Comparison of ENCODE assay signal across 9 mouse cellular contexts in genomic region chr5:32412186-32412950, GRCm38 (mm10). TPM values are rescaled to one million over a fixed set of nuclear protein-coding genes. Genes with fewer than 3 reads are reported as not detected.
A peak's percentile ranks its signal among the peaks of the same experiment; 100 is the strongest.
DNase-seq lines count a peak whose midpoint lies in the region; ATAC-seq and TF ChIP-seq lines count a peak whose summit lies in the region.
"Had no signal": no experiment of that assay in that cellular context is flagged by ENCODE, and none has a peak within 500 bp of the region (broad histone marks: within the 10 kb centered on the region; RNA-seq: fewer than 3 reads in every experiment).

No protein-coding gene starts in this region.

- no peak overlapping the region for H3K4me2 ChIP-seq in liver, postnatal 0 days (ENCODE audit: low read depth, low read length)
- H3K4me2 ChIP-seq in heart, embryonic 12.5 days = no peak overlapping the region
- H3K4me2 ChIP-seq in kidney, postnatal 0 days (ENCODE audit: low read length) = no peak overlapping the region
- no peak overlapping the region for H3K4me2 ChIP-seq in neural tube, embryonic 15.5 days
- H3K4me2 ChIP-seq: liver, embryonic 15.5 days had no signal

- no peak overlapping the region for H3K4me3 ChIP-seq in liver, postnatal 0 days (ENCODE audit: low read depth, low read length)
- no peak overlapping the region for H3K4me3 ChIP-seq in heart, embryonic 12.5 days
- no peak overlapping the region for H3K4me3 ChIP-seq in kidney, postnatal 0 days (replicated peaks; ENCODE audit: low read depth, low read length)
- H3K4me3 ChIP-seq in neural tube, embryonic 15.5 days (replicated peaks) = no peak overlapping the region
- H3K4me3 ChIP-seq: liver, embryonic 15.5 days had no signal

- TF ChIP-seq EP300 in liver, postnatal 0 days (IDR thresholded peaks at IDR 0.05; ENCODE audit: low read depth) = no peak

- TF ChIP-seq CTCF in liver, postnatal 0 days (IDR thresholded peaks at IDR 0.05; ENCODE audit: low read depth) = no peak
- TF ChIP-seq CTCF in kidney, postnatal 0 days (IDR thresholded peaks at IDR 0.05; ENCODE audit: low read depth) = no peak

- WGBS in liver, postnatal 0 days (ENCODE audit: insufficient replicate concordance) = 42% methylated on average over 1 of the region's 1 CpGs
- 21% methylated on average over 1 of the region's 1 CpGs for WGBS in heart, embryonic 12.5 days
- 16% methylated on average over 1 of the region's 1 CpGs for WGBS in kidney, postnatal 0 days
- WGBS in neural tube, embryonic 15.5 days = 26% methylated on average over 1 of the region's 1 CpGs

- peaks cover 34% of the 10 kb centered on the region for H3K4me1 ChIP-seq in liver, postnatal 0 days (ENCODE audit: insufficient read depth)
- peaks cover 56% of the 10 kb centered on the region for H3K4me1 ChIP-seq in heart, embryonic 12.5 days (replicated peaks)
- peaks cover 23% of the 10 kb centered on the region for H3K4me1 ChIP-seq in kidney, postnatal 0 days (replicated peaks; ENCODE audit: insufficient read depth, low read length)
- peaks cover 16% of the 10 kb centered on the region for H3K4me1 ChIP-seq in neural tube, embryonic 15.5 days

- no peak overlapping the region for H3K9ac ChIP-seq in liver, postnatal 0 days (replicated peaks)
- no peak overlapping the region for H3K9ac ChIP-seq in heart, embryonic 12.5 days
- H3K9ac ChIP-seq in kidney, postnatal 0 days (ENCODE audit: low read depth, low read length) = no peak overlapping the region
- no peak overlapping the region; the same call in 1 of the 2 replicates for H3K9ac ChIP-seq in neural tube, embryonic 15.5 days (replicated peaks)
- H3K9ac ChIP-seq: liver, embryonic 15.5 days had no signal

- ATAC-seq in liver, postnatal 0 days = peak; percentile 40; the same call in 1 of the 2 replicates
- no peak for ATAC-seq in heart, embryonic 12.5 days (ENCODE audit: insufficient number of reproducible peaks, low FRiP score)
- ATAC-seq in kidney, postnatal 0 days (replicated peaks; ENCODE audit: low FRiP score, low read depth) = peak; percentile 73
- no peak for ATAC-seq in neural tube, embryonic 15.5 days (ENCODE audit: low FRiP score)
- no peak for ATAC-seq in CD4-positive, CD25-positive, alpha-beta regulatory T cell, adult 4 months

- no peaks in the 10 kb centered on the region for H3K27me3 ChIP-seq in liver, postnatal 0 days (ENCODE audit: insufficient read depth, low read length)
- no peaks in the 10 kb centered on the region for H3K27me3 ChIP-seq in heart, embryonic 12.5 days (replicated peaks)
- no peaks in the 10 kb centered on the region for H3K27me3 ChIP-seq in kidney, postnatal 0 days (ENCODE audit: insufficient read depth, low read length)
- H3K27me3 ChIP-seq in neural tube, embryonic 15.5 days (replicated peaks) = no peaks in the 10 kb centered on the region
- H3K27me3 ChIP-seq: liver, embryonic 15.5 days had no signal

- H3K9me3 ChIP-seq in liver, postnatal 0 days (ENCODE audit: low read length) = no peaks in the 10 kb centered on the region
- no peaks in the 10 kb centered on the region for H3K9me3 ChIP-seq in heart, embryonic 12.5 days (replicated peaks)
- H3K9me3 ChIP-seq in kidney, postnatal 0 days (replicated peaks; ENCODE audit: low read length) = no peaks in the 10 kb centered on the region
- no peaks in the 10 kb centered on the region for H3K9me3 ChIP-seq in neural tube, embryonic 15.5 days (replicated peaks)
- H3K9me3 ChIP-seq: liver, embryonic 15.5 days had no signal

- H3K36me3 ChIP-seq in liver, postnatal 0 days (replicated peaks; ENCODE audit: insufficient read depth, low read length) = no peaks in the 10 kb centered on the region
- no peaks in the 10 kb centered on the region for H3K36me3 ChIP-seq in heart, embryonic 12.5 days
- no peaks in the 10 kb centered on the region for H3K36me3 ChIP-seq in kidney, postnatal 0 days (ENCODE audit: insufficient read depth, low read length)
- H3K36me3 ChIP-seq in neural tube, embryonic 15.5 days = no peaks in the 10 kb centered on the region
- H3K36me3 ChIP-seq: liver, embryonic 15.5 days had no signal

- DNase-seq in liver, postnatal 0 days = no peak
- no peak for DNase-seq in liver
- peak; percentile 75 to 86 for DNase-seq in cerebellum, postnatal 10 days
- peak; percentile 81 for DNase-seq in kidney, postnatal 0 days (ENCODE audit: low spot score)
- DNase-seq in left cerebral cortex, adult 8-10 months (ENCODE audit: low spot score in 2 of 2) = no peak

- H3K27ac ChIP-seq in liver, postnatal 0 days (ENCODE audit: low read depth) = peak overlapping the region; percentile 66
- H3K27ac ChIP-seq in heart, embryonic 12.5 days (ENCODE audit: poor library complexity, severe bottlenecking) = peak overlapping the region; percentile 44
- H3K27ac ChIP-seq in kidney, postnatal 0 days = peak overlapping the region; percentile 91
- peak overlapping the region; percentile 28 for H3K27ac ChIP-seq in neural tube, embryonic 15.5 days (replicated peaks)

RNA-seq across cellular contexts. Expression of gene Ppp1cb, which starts 46.3 kb away (rescaled TPM):
- 90.7 and 94.5 TPM in 2 replicates for polyA plus RNA-seq in liver, postnatal 0 days (2015; fragmentation: Nextera tagmentation; extraction: Ambion mirVana)
- 283 and 290 TPM in 2 replicates for polyA plus RNA-seq in heart, embryonic 12.5 days (2016; fragmentation: Nextera tagmentation; extraction: Ambion mirVana)
- 223 and 226 TPM in 2 replicates for polyA plus RNA-seq in kidney, postnatal 0 days (2015; fragmentation: Nextera tagmentation; extraction: Ambion mirVana)
- 198 and 203 TPM in 2 replicates for polyA plus RNA-seq in neural tube, embryonic 15.5 days (2015; fragmentation: Nextera tagmentation; extraction: Ambion mirVana)
- 100 to 1,000 TPM in 1 of 2 experiments, 10 to 100 TPM in 1; 71.3 to 138 TPM for polyA plus RNA-seq in CD4-positive, CD25-positive, alpha-beta regulatory T cell, adult 4 months (2017; shearing (Covaris generic))
- total RNA-seq in left cerebral cortex, adult 8-10 months (2022) = 100 to 1,000 TPM; 369 to 425 (median 401) TPM

Comparison
In these comparisons a context has a peak if more than half of its experiments do, and no peak if none do; other contexts are left out.
1. ATAC-seq: peak in liver, postnatal 0 days (single experiment) and kidney, postnatal 0 days (single experiment); none in heart, embryonic 12.5 days (single experiment), neural tube, embryonic 15.5 days (single experiment) and CD4-positive, CD25-positive, alpha-beta regulatory T cell, adult 4 months (single experiment).
2. DNase-seq: peak in cerebellum, postnatal 10 days (2 of 2) and kidney, postnatal 0 days (single experiment); none in liver, postnatal 0 days (single experiment), liver (single experiment) and left cerebral cortex, adult 8-10 months (0 of 2).
3. H3K27ac ChIP-seq: peak in every context shown above with its lines; median percentile 91 in kidney, postnatal 0 days; 66 in liver, postnatal 0 days; 44 in heart, embryonic 12.5 days; 28 in neural tube, embryonic 15.5 days.